Mouse (Mus musculus) ovary, adult 2 months (tissue): ENCODE data around the gene Plet1. TPM values are rescaled to one million over a fixed set of nuclear protein-coding genes. Genes with fewer than 3 reads are reported as not detected.

Experiments used
- polyA plus RNA-seq: library from polyadenylated mRNA; depleted of rRNA; stranded (reverse); fragments of >200 nt; gene quantifications from 2 replicates; pipeline ENCODE4 v1.2.3, GENCODE M21; 2012; rRNA removed

Gene Plet1
- 317 and 452 TPM in 2 replicates for polyA plus RNA-seq

DNA sequence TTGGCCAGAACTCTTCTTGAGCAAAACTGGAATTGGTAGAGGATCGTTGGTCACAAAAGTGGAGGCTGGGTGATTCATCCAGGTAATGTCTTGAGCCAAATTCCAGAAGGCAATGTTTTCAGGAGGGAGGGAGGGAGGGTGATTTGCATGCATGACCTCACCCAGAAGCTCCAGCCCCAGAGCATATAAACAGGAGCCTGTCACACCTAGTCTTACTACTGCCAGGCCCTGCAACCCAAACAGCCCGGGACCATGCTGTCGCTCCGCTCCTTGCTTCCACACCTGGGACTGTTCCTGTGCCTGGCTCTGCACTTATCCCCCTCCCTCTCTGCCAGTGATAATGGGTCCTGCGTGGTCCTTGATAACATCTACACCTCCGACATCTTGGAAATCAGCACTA lies at the start of gene Plet1:
Gene Plet1 (plus strand): TSS at position 215 of the 400 bp plus-strand sequence.

DNA sequence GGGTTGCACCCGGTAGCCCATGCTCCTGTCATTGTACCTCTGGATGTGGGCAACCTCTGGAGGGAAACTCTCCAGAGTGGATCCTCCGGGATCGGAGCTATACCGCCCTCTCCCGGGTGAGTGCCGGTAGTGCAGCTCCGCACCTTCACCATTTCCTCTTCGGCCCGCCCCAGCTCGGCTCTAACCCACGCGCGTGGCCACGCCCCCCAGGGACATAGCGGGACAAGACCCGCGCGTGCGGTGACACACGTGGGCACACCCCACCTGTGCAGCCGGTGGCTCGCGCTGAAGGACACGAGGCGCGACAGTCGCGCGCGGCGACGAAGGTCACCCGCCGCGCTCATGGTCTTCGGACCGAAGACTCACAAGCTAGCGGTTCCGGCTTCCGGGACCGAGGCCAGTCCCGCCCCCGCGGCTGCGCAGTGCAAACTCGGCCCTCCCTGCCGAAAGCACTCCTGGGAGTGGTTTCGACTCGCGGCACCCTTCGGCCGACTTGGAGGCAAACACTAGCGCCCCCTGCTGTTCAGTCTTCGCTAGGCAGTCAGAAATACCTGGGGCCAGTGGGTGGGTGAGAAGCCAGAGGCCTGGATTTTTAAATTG lies 34.1 kb downstream of the Plet1 start, which contains the start of gene Pts:
Gene Pts (minus strand): TSS at position 432 of the 600 bp plus-strand sequence.

DNA sequence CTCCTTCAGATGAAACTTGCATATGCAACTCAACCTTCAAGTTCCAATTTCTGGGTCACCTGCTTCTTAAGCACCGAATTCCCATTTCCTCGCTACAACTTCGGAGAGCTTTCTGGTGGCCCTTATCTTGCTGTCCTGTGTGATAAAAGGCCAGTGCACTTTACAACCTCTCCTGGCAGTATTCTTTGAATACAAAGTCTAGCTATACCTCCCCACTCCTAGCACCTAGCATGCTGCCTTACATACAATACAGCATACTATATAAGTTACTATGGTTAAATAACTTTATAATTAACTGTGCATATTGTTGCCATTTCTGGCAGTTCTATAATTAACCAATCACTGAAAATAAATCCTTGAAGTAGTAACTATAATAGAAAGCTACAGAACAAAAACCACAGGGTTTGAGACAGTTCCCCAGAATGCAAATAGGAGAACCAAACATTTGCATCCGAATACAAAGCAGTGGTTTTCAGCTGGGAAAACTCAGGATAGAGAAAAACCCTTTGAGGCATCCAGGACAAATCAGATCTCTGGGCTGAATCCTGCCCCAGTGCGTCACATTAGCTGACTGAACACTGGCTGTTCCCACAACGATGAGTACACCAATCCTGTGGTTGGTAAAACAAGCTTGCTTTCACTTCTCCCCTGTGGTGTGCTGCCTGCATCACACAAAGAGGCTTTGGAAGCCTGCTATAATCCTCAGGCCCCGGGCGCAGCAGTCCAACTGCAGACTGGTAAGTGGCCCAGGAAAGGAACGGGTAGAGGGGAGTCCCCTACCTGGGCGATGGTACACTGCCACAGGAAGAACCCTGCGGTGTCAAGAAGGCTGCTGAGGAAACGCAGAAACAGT lies 60.1 kb downstream of the Plet1 start, which contains the start of gene Il18:
Gene Il18 (plus strand): TSS at position 587 of the 853 bp plus-strand sequence.

DNA sequence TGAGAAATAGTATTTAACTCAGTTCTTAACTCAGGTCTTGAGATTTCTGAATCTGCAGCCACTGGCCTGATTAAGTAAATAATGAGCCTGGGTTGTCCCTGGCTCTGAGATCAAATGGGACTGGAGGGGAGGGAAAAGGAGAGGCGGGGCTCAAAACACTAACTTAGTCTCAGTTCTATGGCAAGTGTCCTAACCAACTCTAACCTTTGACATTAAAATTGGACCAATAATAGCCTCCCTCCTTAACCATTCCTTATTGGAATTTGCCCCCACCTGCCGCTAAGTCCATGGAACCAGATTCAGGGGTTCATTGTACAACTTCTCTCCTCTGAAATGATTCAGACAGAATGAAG lies 60.7 kb downstream of the Plet1 start, which contains the start of gene Bco2:
Gene Bco2 (minus strand): TSS at position 88 of the 353 bp plus-strand sequence.

Other genes starting within 250 kb of the Plet1 start
- 18.5 and 56.3 TPM in 2 replicates for gene Rpl10-ps3, start 149.6 kb upstream of the Plet1 start, polyA plus RNA-seq
- 42.0 and 50.7 TPM in 2 replicates for gene Pts, start 34.2 kb downstream of the Plet1 start, polyA plus RNA-seq
- 3.3 and 5.7 TPM in 2 replicates for gene Il18, start 60.3 kb downstream of the Plet1 start, polyA plus RNA-seq
- gene Bco2, start 60.7 kb downstream of the Plet1 start, polyA plus RNA-seq: 0.60 and 0.83 TPM in 2 replicates
- not detected in 2 replicates for gene Tex12, start 66.8 kb downstream of the Plet1 start, polyA plus RNA-seq
- 151 and 180 TPM in 2 replicates for gene Sdhd, start 109.3 kb downstream of the Plet1 start, polyA plus RNA-seq
- 96.7 and 132 TPM in 2 replicates for gene Timm8b, start 109.4 kb downstream of the Plet1 start, polyA plus RNA-seq
- gene Pih1d2, start 122.8 kb downstream of the Plet1 start, polyA plus RNA-seq: 2.1 and 4.0 TPM in 2 replicates
- gene Nkapd1, start 122.9 kb downstream of the Plet1 start, polyA plus RNA-seq: 4.7 and 6.4 TPM in 2 replicates
- gene Dlat, start 165.3 kb downstream of the Plet1 start, polyA plus RNA-seq: 16.3 and 27.9 TPM in 2 replicates
- gene Dixdc1, start 245.0 kb downstream of the Plet1 start, polyA plus RNA-seq: 6.7 and 7.7 TPM in 2 replicates